Mouse (Mus musculus) ZHBTc4 (cell line): ENCODE measurements around the gene Zfp800.

ENCODE experiments used
- DNase-seq: peaks from one replicate; pipeline ENCODE4 v3.0.0-alpha.2; 2011; ENCODE audit warnings: low read depth, low spot score

Zfp800 gene

GRCm38 (mm10) chr6:28397681-28398203 lies at the start of gene Zfp800:
TSS of gene Zfp800 (minus strand) at chr6:28398005.
- DNase-seq, result peak; percentile 53

- DNase-seq, result no peak
These were observed 33.7 kb upstream of the Zfp800 start for GRCm38 (mm10) chr6:28431538-28431855.

GRCm38 (mm10) chr6:28430795-28431537 lies 33.2 kb upstream of the Zfp800 start:
- DNase-seq, result peak; percentile 69

GRCm38 (mm10) chr6:28429870-28430269 lies 32.1 kb upstream of the Zfp800 start:
- no peak for DNase-seq

GRCm38 (mm10) chr6:28428290-28428689 lies 30.5 kb upstream of the Zfp800 start, which contains the start of gene Gcc1:
TSS of gene Gcc1 (minus strand) at chr6:28428390.
- DNase-seq, result no peak

GRCm38 (mm10) chr6:28427096-28427839 lies 29.5 kb upstream of the Zfp800 start, which contains the start of gene Fscn3:
TSS of gene Fscn3 (plus strand) at chr6:28427789.
- no peak for DNase-seq

- DNase-seq, result no peak
These were observed 27.2 kb upstream of the Zfp800 start for GRCm38 (mm10) chr6:28425019-28425418.

- DNase-seq, result peak; percentile 50
These were observed 26.2 kb upstream of the Zfp800 start for GRCm38 (mm10) chr6:28423767-28424695.

GRCm38 (mm10) chr6:28423313-28423712 lies 25.5 kb upstream of the Zfp800 start, which contains the start of gene Arf5:
TSS of gene Arf5 (plus strand) at chr6:28423560.
- peak; percentile 86 for DNase-seq

GRCm38 (mm10) chr6:28422651-28423290 lies 25.0 kb upstream of the Zfp800 start:
- DNase-seq, result no peak

GRCm38 (mm10) chr6:28421469-28422000 lies 23.7 kb upstream of the Zfp800 start:
- peak; percentile 97 for DNase-seq

GRCm38 (mm10) chr6:28420865-28421264 lies 23.1 kb upstream of the Zfp800 start:
- DNase-seq, result no peak

- DNase-seq, result no peak
These were observed 22.6 kb upstream of the Zfp800 start for GRCm38 (mm10) chr6:28420361-28420760.

- DNase-seq, result no peak
These were observed 21.9 kb upstream of the Zfp800 start for GRCm38 (mm10) chr6:28419673-28420072.

GRCm38 (mm10) chr6:28418449-28418848 lies 20.6 kb upstream of the Zfp800 start:
- DNase-seq, result no peak

- DNase-seq, result no peak
These were observed 19.2 kb upstream of the Zfp800 start for GRCm38 (mm10) chr6:28416981-28417380.

- DNase-seq, result no peak
These were observed 13.4 kb upstream of the Zfp800 start for GRCm38 (mm10) chr6:28411236-28411635.

GRCm38 (mm10) chr6:28410053-28410452 lies 12.2 kb upstream of the Zfp800 start:
- DNase-seq, result peak; percentile 33

- DNase-seq, result peak; percentile 72
These were observed 2.0 kb upstream of the Zfp800 start for GRCm38 (mm10) chr6:28399791-28400190.

GRCm38 (mm10) chr6:28398726-28399125 lies 921 bp upstream of the Zfp800 start:
- DNase-seq, result peak; percentile 45
